Mouse (Mus musculus): ENCODE results near the gene Rnf212b. TPM values are rescaled to one million over a fixed set of nuclear protein-coding genes. Genes with fewer than 3 reads are reported as not detected.

The Rnf212b gene
- polyA plus RNA-seq, 1 experiment from 2014 or later = not detected

DNA sequence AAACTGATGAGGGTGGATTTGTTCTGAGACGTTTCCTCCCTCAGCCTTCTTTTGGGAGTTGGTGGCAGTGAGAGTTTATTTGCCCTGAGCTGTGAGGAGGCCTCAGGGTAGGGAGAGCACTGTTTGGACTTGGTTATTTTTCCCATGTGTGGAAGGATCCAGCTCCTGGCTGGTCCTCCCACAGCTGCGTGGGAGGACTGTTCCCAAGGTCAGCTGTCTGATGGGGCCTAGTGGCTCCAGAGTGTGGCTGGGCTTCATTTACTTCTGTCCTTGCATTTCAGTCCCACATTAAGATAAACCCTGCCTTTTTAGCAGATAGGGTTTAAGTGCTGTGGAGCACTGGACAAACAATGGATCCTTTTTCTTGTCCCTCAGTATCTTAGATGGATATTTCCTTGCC, 83.5 kb downstream of the Rnf212b start:
- Histone ChIP-seq H3K9ac (no peak overlapping the region), H3K27ac (replicated peaks) (no peak overlapping the region), H3K36me3 (replicated peaks) (peaks cover 33% of the 10 kb centered on the region), H3K27me3 (no peaks in the 10 kb centered on the region), H3K9me3 (replicated peaks) (no peaks in the 10 kb centered on the region), H3K4me1 (replicated peaks) (peaks cover 33% of the 10 kb centered on the region), H3K4me3 (replicated peaks) (no peak overlapping the region), H3K4me2 (no peak overlapping the region)
- 74% methylated on average over 2 of the region's 2 CpGs for WGBS (ENCODE audit: insufficient replicate concordance)
- ATAC-seq (ENCODE audit: insufficient read depth) = no peak

DNA sequence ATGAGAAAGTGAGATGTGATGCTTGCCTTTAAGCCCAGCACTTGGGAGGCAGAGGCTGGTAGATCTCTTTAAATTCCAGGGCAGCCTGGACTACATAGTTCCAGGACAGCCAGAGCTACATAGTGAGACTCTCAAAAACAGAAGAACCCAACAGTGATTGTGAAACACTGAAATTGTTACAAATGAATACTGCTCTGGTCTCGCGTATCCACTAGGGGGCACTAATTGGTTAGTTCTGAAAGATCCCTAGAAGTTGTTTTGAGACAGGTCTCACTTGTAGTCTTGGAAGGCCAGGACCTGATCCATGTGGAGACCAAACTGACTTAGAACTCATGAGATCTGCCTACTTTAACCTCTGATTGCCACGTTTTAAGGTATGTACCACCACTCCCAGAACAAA, 86.4 kb downstream of the Rnf212b start:
- no peak overlapping the region for H3K27ac ChIP-seq (replicated peaks)
- 0 out of 2 replicates have a peak, but pooled peaks cover 2% of the 10 kb centered on the region for H3K27me3 ChIP-seq
- H3K4me3 ChIP-seq (replicated peaks) = no peak overlapping the region
- no peak for ATAC-seq (ENCODE audit: insufficient read depth)
- peaks cover 17% of the 10 kb centered on the region for H3K4me1 ChIP-seq (replicated peaks)
- H3K9me3 ChIP-seq (replicated peaks) = no peaks in the 10 kb centered on the region
- WGBS (ENCODE audit: insufficient replicate concordance) = under 1% methylated on average over 3 of the region's 3 CpGs
- H3K9ac ChIP-seq = no peak overlapping the region
- no peak overlapping the region for H3K4me2 ChIP-seq
- H3K36me3 ChIP-seq (replicated peaks) = peaks cover 33% of the 10 kb centered on the region

DNA sequence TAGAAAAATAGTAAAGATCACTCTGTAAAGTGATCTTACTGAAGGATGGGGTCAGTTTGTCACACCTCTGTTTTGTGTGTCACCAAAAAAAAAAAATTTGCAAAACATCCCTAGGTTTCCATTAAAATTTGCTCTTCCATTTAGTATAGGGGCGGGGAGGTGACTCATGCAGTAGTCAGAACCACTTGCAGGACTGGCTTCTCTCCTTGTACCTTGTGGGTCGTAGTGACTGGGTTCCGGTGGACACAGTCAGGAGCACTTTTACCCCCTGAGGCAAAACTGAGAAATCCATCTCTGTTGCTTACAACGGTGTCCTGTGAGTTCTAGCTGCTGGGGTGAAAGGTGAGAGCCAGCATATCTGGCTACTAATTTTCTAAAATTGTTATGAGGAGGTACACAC, 89.7 kb downstream of the Rnf212b start:
- peaks cover 3% of the 10 kb centered on the region for H3K4me1 ChIP-seq (replicated peaks)
- WGBS (ENCODE audit: insufficient replicate concordance) = 75% methylated on average over 4 of the region's 4 CpGs
- no peak for ATAC-seq (ENCODE audit: insufficient read depth)

More for the DNA sequence above, 89.7 kb downstream of the Rnf212b start:
- no peak overlapping the region for H3K4me2 ChIP-seq
- no peak overlapping the region for H3K9ac ChIP-seq
- no peak overlapping the region for H3K4me3 ChIP-seq (replicated peaks)
- H3K27me3 ChIP-seq = peaks cover 7% of the 10 kb centered on the region; the same call in 1 of the 2 replicates
- no peaks in the 10 kb centered on the region for H3K9me3 ChIP-seq (replicated peaks)
- H3K36me3 ChIP-seq (replicated peaks) = peaks cover under 1% of the 10 kb centered on the region; the same call in 1 of the 2 replicates
- no peak overlapping the region for H3K27ac ChIP-seq (replicated peaks)

Other genes with a start within 250 kb of the Rnf212b start
- gene Ajuba, start 236.6 kb upstream of the Rnf212b start, polyA plus RNA-seq (2015; fragmentation: Nextera tagmentation; extraction: Ambion mirVana) = 5.6 TPM in 2 replicates
- 1.9 and 2.9 TPM in 2 replicates for gene 4931414P19Rik, start 208.1 kb upstream of the Rnf212b start, polyA plus RNA-seq (2015; fragmentation: Nextera tagmentation; extraction: Ambion mirVana)
- 204 and 211 TPM in 2 replicates for gene Psmb5, start 196.1 kb upstream of the Rnf212b start, polyA plus RNA-seq (2015; fragmentation: Nextera tagmentation; extraction: Ambion mirVana)
- gene Psmb11, start 192.7 kb upstream of the Rnf212b start, polyA plus RNA-seq (2015; fragmentation: Nextera tagmentation; extraction: Ambion mirVana) = not detected in 2 replicates
- not detected in 2 replicates for gene Gm17606, start 173.2 kb upstream of the Rnf212b start, polyA plus RNA-seq (2015; fragmentation: Nextera tagmentation; extraction: Ambion mirVana)
- gene Cdh24, start 172.8 kb upstream of the Rnf212b start, polyA plus RNA-seq (2015; fragmentation: Nextera tagmentation; extraction: Ambion mirVana) = 0.16 and 0.35 TPM in 2 replicates
- 39.3 and 39.5 TPM in 2 replicates for gene 1700123O20Rik, start 127.9 kb upstream of the Rnf212b start, polyA plus RNA-seq (2015; fragmentation: Nextera tagmentation; extraction: Ambion mirVana)
- 47.3 and 48.7 TPM in 2 replicates for gene Acin1, start 127.2 kb upstream of the Rnf212b start, polyA plus RNA-seq (2015; fragmentation: Nextera tagmentation; extraction: Ambion mirVana)
- 0.05 TPM in 1 of 2 replicates, not detected in the other for gene Gm29776, start 115.3 kb upstream of the Rnf212b start, polyA plus RNA-seq (2015; fragmentation: Nextera tagmentation; extraction: Ambion mirVana)
- 10.6 and 12.6 TPM in 2 replicates for gene Cebpe, start 102.0 kb upstream of the Rnf212b start, polyA plus RNA-seq (2015; fragmentation: Nextera tagmentation; extraction: Ambion mirVana)
- gene Slc7a8, start 32.2 kb upstream of the Rnf212b start, polyA plus RNA-seq (2015; fragmentation: Nextera tagmentation; extraction: Ambion mirVana) = 3.0 and 3.5 TPM in 2 replicates
- 1.6 and 2.6 TPM in 2 replicates for gene Homez, start 56.8 kb downstream of the Rnf212b start, polyA plus RNA-seq (2015; fragmentation: Nextera tagmentation; extraction: Ambion mirVana)
- 0.33 and 0.63 TPM in 2 replicates for gene Ppp1r3e, start 63.4 kb downstream of the Rnf212b start, polyA plus RNA-seq (2015; fragmentation: Nextera tagmentation; extraction: Ambion mirVana)
- 0.46 and 0.82 TPM in 2 replicates for gene Bcl2l2, start 69.2 kb downstream of the Rnf212b start, polyA plus RNA-seq (2015; fragmentation: Nextera tagmentation; extraction: Ambion mirVana)
- not detected in 2 replicates for gene Gm20521, start 69.3 kb downstream of the Rnf212b start, polyA plus RNA-seq (2015; fragmentation: Nextera tagmentation; extraction: Ambion mirVana)
- 38.6 and 46.2 TPM in 2 replicates for gene Pabpn1, start 78.4 kb downstream of the Rnf212b start, polyA plus RNA-seq (2015; fragmentation: Nextera tagmentation; extraction: Ambion mirVana)
- gene Slc22a17, start 99.0 kb downstream of the Rnf212b start, polyA plus RNA-seq (2015; fragmentation: Nextera tagmentation; extraction: Ambion mirVana) = 2.2 TPM in 2 replicates
- 0.62 and 0.63 TPM in 2 replicates for gene Efs, start 112.0 kb downstream of the Rnf212b start, polyA plus RNA-seq (2015; fragmentation: Nextera tagmentation; extraction: Ambion mirVana)
- gene Il25, start 118.6 kb downstream of the Rnf212b start, polyA plus RNA-seq (2015; fragmentation: Nextera tagmentation; extraction: Ambion mirVana) = not detected in 2 replicates
- gene Cmtm5, start 122.1 kb downstream of the Rnf212b start, polyA plus RNA-seq (2015; fragmentation: Nextera tagmentation; extraction: Ambion mirVana) = 0.18 TPM in 1 of 2 replicates, not detected in the other
- gene Myh6, start 152.8 kb downstream of the Rnf212b start, polyA plus RNA-seq (2015; fragmentation: Nextera tagmentation; extraction: Ambion mirVana) = 0.68 and 0.69 TPM in 2 replicates
- not detected in 2 replicates for gene Gm17428, start 162.8 kb downstream of the Rnf212b start, polyA plus RNA-seq (2015; fragmentation: Nextera tagmentation; extraction: Ambion mirVana)
- gene Myh7, start 180.5 kb downstream of the Rnf212b start, polyA plus RNA-seq (2015; fragmentation: Nextera tagmentation; extraction: Ambion mirVana) = 3.6 and 3.8 TPM in 2 replicates
- gene Ngdn, start 201.3 kb downstream of the Rnf212b start, polyA plus RNA-seq (2015; fragmentation: Nextera tagmentation; extraction: Ambion mirVana) = 34.0 and 34.6 TPM in 2 replicates